Mouse (Mus musculus) liver, embryonic 14.5 days (tissue): ENCODE results near the gene Rps19. TPM values are rescaled to one million over a fixed set of nuclear protein-coding genes. Genes with fewer than 3 reads are reported as not detected.
A peak's percentile ranks its signal among the peaks of the same experiment; 100 is the strongest.

Source experiments
- ATAC-seq: fragments of 200-750 bp; cut with Nextera tagmentation; 2 replicates; pipeline ENCODE4 v1.8.0; 2017; ENCODE audit warnings: moderate number of reproducible peaks, mild to moderate bottlenecking, moderate library complexity; ENCODE audit not compliant: insufficient read depth
- DNase-seq, 3 experiments: peaks; one replicate each; pipeline ENCODE4 v3.0.0-alpha.2; 2012 to 2013; ENCODE audit warnings: low read depth in 3 of 3, low spot score in 3 of 3
- H3K27ac ChIP-seq: fragments of 300-500 bp; sonication (generic); 2 replicates; pipeline ENCODE4 v1.5.1; 2014; ENCODE audit warnings: moderate library complexity, mild to moderate bottlenecking, control low read depth, inconsistent platforms
- H3K27me3 ChIP-seq: fragments of 300-500 bp; sonication (generic); 2 replicates; pipeline ENCODE4 v1.6.1; 2014; ENCODE audit warnings: mild to moderate bottlenecking, low read length, moderate library complexity; ENCODE audit not compliant: control insufficient read depth, insufficient read depth
- H3K36me3 ChIP-seq: fragments of 300-500 bp; sonication (generic); replicated peaks from 2 replicates; pipeline ENCODE4 v1.6.1; 2014; ENCODE audit warnings: low read depth; ENCODE audit not compliant: control insufficient read depth, insufficient read depth
- H3K4me1 ChIP-seq, 2 experiments: fragments of 200-500 bp in 1 of 2; fragments of 300-500 bp in 1 of 2; sonication (generic) in 1 of 2; replicated peaks; 2 replicates each; pipeline ENCODE4 v1.6.1; 2012 to 2014; ENCODE audit warnings: antibody characterized with exemption in 1 of 2, inconsistent platforms in 1 of 2, low read length in 1 of 2; ENCODE audit not compliant: control insufficient read depth in 2 of 2, insufficient read depth in 2 of 2
- H3K4me2 ChIP-seq: fragments of 300-500 bp; sonication (generic); 2 replicates; pipeline ENCODE4 v1.6.1; 2014; ENCODE audit warnings: low read depth, mild to moderate bottlenecking, control low read depth, moderate library complexity
- H3K4me3 ChIP-seq, 2 experiments: fragments of 200-500 bp in 1 of 2; fragments of 300-500 bp in 1 of 2; sonication (generic) in 1 of 2; 2 replicates each; pipeline ENCODE4 v1.5.1; 2012 to 2014; ENCODE audit warnings: low read depth in 2 of 2, low read length in 2 of 2, mild to moderate bottlenecking in 2 of 2, control low read depth in 1 of 2, inconsistent platforms in 1 of 2, moderate library complexity in 1 of 2; ENCODE audit not compliant: insufficient read depth in 1 of 2
- H3K9ac ChIP-seq: fragments of 300-500 bp; sonication (generic); replicated peaks from 2 replicates; pipeline ENCODE4 v1.6.1; 2014; ENCODE audit warnings: mild to moderate bottlenecking, control low read depth, moderate library complexity
- H3K9me3 ChIP-seq: fragments of 300-500 bp; sonication (generic); 2 replicates; pipeline ENCODE4 v1.6.1; 2016; ENCODE audit warnings: low read length, mixed read lengths; ENCODE audit not compliant: control insufficient read depth
- CTCF ChIP-seq: IDR thresholded peaks from 2 replicates; pipeline ENCODE4 v1.5.1; 2016; ENCODE audit warnings: antibody characterized with exemption, low read depth, control low read depth
- EP300 ChIP-seq: IDR thresholded peaks from 2 replicates; pipeline ENCODE4 v1.6.1; 2016; ENCODE audit warnings: antibody characterized with exemption, low read depth
- WGBS: fragments of 180-500 bp; shearing (Covaris S2); extraction: QIAGEN DNeasy Blood & Tissue Kit; methylation state at CpG from one replicate; pipeline ENCODE4 v1.1.7; 2014; ENCODE audit not compliant: insufficient replicate concordance; 5-methylcytosine and 5-hydroxymethylcytosine counted together
- polyA plus RNA-seq, 2 experiments: library from polyadenylated mRNA; depleted of rRNA in 1 of 2; stranded (reverse) in 1 of 2; unstranded in 1 of 2; fragments of >200 nt; fragmentation: Nextera tagmentation in 1 of 2; extraction: Ambion mirVana in 1 of 2; gene quantifications; 2 replicates each; pipeline versions ENCODE4 v1.2.1 to v1.2.3; 2012 to 2014

Rps19 gene
- polyA plus RNA-seq, 2 experiments = 615 to 1,654 TPM

DNA sequence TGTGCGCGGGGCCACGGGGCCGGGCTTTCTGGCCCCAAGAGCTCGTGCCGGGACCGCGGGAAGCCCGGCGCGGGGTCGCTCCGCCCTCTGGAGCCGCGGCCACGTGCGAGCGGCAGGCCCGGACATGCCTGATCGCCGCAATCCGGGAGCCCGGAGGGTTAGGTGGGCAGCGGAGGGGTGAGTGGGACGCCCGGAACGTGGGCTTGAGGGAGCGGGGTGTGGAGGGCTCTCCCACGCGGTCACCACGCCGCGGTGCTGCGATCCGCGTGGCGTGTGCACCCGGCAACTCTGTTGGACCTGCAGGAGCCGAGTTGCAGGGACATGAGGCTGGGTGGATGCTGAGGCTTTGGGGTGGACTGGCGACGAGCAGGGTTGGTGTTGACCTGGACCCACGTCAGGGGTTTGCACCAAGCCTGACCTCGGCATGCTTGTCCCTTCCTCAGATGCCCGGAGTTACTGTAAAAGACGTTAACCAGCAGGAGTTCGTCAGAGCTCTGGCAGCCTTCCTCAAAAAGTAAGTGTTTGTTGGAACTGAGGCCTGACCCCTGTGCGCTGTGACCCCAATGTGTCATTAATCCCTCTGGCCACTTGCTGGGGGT lies 621 bp downstream of the Rps19 start:
- ATAC-seq = peak; percentile 1; the same call in 1 of the 2 replicates
- no peak for DNase-seq
- peak overlapping the region; percentile 82 to 89 for H3K4me3 ChIP-seq
- no peaks in the 10 kb centered on the region for H3K27me3 ChIP-seq
- under 1% methylated on average over 47 of the region's 47 CpGs for WGBS
- peak overlapping the region; percentile 52 for H3K27ac ChIP-seq
- peak overlapping the region; percentile 96 for H3K9ac ChIP-seq
- TF ChIP-seq CTCF (no peak), EP300 (no peak)
- H3K4me1 ChIP-seq = peaks cover 7 to 23% of the 10 kb centered on the region in 2 experiments; a peak in 3 of 4 replicates
- no peaks in the 10 kb centered on the region for H3K9me3 ChIP-seq
- H3K36me3 ChIP-seq = peaks cover 46% of the 10 kb centered on the region
- peak overlapping the region; percentile 65 for H3K4me2 ChIP-seq

DNA sequence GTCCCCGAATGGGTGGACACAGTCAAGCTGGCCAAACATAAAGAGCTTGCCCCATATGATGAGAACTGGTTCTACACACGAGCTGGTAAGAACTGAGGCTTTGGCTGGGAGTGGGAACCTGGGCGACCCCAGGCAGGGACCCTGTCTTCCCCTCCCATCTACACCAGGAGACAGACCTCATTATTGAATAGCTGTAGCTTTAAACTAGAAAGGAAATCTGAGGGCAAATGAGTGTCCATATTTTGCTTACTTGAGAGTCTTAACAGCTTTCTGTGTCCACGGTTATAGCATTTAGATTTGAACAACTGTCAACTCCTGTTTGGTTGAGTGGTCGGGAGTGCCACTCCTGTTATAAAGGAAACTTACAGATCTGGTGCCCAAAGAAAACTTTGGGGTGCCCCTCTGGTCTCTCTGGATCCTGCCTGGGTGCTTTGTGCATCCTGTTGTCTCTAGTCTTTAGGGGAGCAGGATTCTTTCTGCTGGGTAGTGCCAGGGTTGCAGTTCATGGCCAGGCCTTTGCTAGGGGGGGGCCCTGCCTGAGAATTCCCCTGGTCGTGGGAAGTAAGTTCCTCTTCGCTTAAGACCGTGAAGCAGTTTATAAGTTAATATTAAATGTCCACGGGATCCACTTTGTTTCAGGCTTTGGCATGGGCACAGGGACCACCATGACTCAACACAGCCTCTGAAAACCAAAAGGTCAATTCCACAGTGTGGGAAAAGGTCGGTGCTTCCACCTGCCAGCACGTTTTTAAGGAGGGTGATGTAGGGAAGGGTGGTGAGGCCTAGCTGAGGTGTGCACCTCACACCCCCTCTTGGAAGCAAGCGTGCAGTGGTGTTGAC lies 1.5 kb downstream of the Rps19 start:
- peaks cover 52% of the 10 kb centered on the region for H3K36me3 ChIP-seq
- H3K4me2 ChIP-seq = peak overlapping the region; percentile 65
- WGBS = 7% methylated on average over 12 of the region's 12 CpGs
- peak overlapping the region; percentile 82 to 89 for H3K4me3 ChIP-seq
- no peak for TF ChIP-seq EP300
- no peak for TF ChIP-seq CTCF
- H3K9ac ChIP-seq = peak overlapping the region; percentile 96
- DNase-seq = no peak
- ATAC-seq = no peak
- no peaks in the 10 kb centered on the region for H3K9me3 ChIP-seq
- peak overlapping the region; percentile 52 for H3K27ac ChIP-seq
- peaks cover 7 to 23% of the 10 kb centered on the region in 2 experiments; a peak in 3 of 4 replicates for H3K4me1 ChIP-seq
- no peaks in the 10 kb centered on the region for H3K27me3 ChIP-seq

DNA sequence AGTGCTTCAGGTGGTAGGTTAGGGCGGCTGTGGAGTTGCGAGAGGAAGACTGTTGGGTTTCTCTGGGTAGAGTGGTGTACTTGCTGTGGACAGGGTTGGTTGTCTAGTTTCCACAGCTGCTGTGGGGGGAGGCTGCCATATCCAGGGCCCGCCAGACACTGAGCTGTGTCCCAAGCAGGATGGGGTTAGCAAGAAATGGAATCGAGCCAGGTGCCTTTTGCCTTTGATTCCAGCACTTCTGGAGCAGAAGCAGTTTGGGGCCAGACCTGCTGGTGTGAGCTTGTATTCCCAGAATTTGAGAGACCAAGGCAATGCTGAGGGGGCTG lies 2.1 kb downstream of the Rps19 start:
- Histone ChIP-seq H3K27ac (peak overlapping the region; percentile 52), H3K27me3 (no peaks in the 10 kb centered on the region), H3K4me3 (peak overlapping the region; percentile 82 to 89), H3K4me2 (peak overlapping the region; percentile 65), H3K36me3 (peaks cover 52% of the 10 kb centered on the region), H3K9me3 (no peaks in the 10 kb centered on the region), H3K9ac (peak overlapping the region; percentile 96), H3K4me1 (peaks cover 7 to 23% of the 10 kb centered on the region in 2 experiments; a peak in 3 of 4 replicates)
- ATAC-seq (no peak), DNase-seq (no peak)
- no peak for TF ChIP-seq EP300
- TF ChIP-seq CTCF = no peak
- 21% methylated on average over 4 of the region's 4 CpGs for WGBS

DNA sequence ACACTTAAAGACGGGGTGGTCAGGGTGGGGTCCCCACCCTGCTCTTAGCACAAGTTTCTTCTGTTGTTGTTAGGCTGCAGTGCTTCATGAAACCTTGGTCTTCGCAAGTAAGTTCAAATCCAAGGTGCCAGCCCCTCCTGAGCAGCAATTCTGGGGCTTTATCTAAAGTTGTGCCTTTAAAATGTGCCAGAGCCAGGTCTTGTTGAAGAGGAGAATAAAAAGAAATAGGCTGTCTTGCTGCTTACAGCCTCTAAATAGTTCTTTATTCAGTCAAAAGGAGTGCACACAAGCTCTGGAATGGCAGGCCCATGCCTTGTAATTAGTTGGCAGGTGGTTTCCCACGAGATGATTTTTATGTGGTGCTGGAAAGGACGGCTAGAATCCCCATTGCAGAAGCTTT lies 2.9 kb downstream of the Rps19 start:
- Histone ChIP-seq H3K9ac (peak overlapping the region; percentile 96), H3K27me3 (no peaks in the 10 kb centered on the region), H3K4me3 (peak overlapping the region; percentile 82 to 89), H3K9me3 (no peaks in the 10 kb centered on the region), H3K36me3 (peaks cover 52% of the 10 kb centered on the region), H3K27ac (peak overlapping the region; percentile 52), H3K4me2 (peak overlapping the region; percentile 65), H3K4me1 (peaks cover 7 to 23% of the 10 kb centered on the region in 2 experiments; a peak in 3 of 4 replicates)
- ATAC-seq = no peak
- DNase-seq = no peak
- TF ChIP-seq CTCF = no peak
- no peak for TF ChIP-seq EP300
- 47% methylated on average over 4 of the region's 4 CpGs for WGBS
